Mouse (Mus musculus): Measurements from ENCODE around the gene Lad1. TPM values are rescaled to one million over a fixed set of nuclear protein-coding genes. Genes with fewer than 3 reads are reported as not detected.

Lad1 gene
- polyA plus RNA-seq, 1 experiment, result not detected

DNA sequence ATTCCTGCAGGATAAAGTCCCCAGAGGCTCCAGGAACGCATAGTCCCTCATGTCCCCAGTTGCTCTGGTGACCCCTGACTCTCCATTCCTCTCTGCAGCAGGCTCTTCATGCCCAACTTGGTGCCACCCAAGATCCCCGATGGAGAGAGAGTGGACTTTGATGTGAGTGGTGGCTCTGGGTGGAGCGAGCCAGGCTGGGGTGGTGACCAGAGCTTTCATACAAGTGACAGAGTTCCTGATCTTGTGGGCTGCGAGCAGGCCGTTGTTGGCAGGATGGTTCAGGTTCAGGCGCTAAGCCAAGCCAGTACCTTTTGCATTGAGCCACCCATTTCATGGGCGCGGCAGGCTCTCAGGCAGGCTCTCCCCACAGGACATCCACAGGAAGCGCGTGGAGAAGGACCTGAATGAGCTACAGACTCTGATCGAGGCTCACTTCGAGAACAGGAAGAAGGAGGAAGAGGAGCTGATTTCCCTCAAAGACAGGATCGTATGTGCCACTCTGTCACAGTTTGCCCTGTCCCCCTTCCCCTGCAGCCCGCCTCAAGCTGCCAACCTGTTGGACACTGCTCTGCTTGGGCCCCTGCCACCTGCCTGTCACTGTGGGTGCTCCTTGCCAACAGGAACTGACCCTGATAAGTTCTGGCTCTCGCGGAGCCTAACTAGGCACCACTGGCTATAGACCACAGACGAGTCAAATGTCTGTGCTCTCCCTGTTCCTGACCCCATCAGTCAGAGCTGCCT lies 29.4 kb downstream of the Lad1 start:
- Histone ChIP-seq H3K4me3 (ENCODE audit: insufficient read depth, low read depth, low read length) (no peak overlapping the region), H3K27ac (replicated peaks; ENCODE audit: low read depth, low read length) (no peak overlapping the region), H3K4me1 (ENCODE audit: control insufficient read depth, insufficient read depth, insufficient read length, low read length) (no peaks in the 10 kb centered on the region)

DNA sequence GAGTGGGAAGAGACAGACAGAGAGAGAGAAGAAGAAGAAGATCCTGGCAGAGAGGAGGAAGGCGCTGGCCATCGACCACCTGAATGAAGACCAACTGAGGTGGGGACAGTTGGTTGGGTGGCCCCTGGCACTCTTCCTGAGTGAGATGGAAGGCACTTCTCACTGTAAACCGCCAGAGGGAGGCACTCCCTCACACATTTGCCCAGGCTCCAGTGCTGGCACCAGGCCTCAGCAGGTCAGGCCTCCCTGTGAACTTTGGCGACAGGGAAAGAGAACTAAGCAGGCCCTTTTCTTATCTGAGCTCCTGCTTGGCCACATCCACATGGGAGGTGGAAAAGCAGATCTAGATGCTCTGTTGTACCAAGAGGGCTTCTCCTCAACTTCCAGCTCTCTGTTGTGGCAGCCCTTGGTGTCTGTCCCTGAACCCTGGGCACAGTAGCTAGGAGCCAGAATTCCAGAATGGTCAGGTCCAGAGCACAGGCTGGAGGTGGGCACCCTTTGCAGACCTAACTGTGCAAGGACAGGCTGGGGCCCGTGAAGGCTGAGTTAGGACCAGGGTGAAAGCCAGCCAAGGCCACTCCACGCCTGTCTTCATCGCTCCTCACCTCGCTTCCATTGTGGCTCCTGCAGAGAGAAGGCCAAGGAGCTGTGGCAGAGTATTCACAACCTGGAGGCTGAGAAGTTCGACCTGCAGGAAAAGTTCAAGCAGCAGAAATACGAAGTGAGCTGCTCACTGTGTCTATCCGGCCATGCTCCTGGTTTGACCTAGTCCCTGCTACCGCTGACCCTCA lies 32.5 kb downstream of the Lad1 start:
- H3K4me1 ChIP-seq (ENCODE audit: control insufficient read depth, insufficient read depth, insufficient read length, low read length), result no peaks in the 10 kb centered on the region
- no peak overlapping the region for H3K27ac ChIP-seq (replicated peaks; ENCODE audit: low read depth, low read length)

DNA sequence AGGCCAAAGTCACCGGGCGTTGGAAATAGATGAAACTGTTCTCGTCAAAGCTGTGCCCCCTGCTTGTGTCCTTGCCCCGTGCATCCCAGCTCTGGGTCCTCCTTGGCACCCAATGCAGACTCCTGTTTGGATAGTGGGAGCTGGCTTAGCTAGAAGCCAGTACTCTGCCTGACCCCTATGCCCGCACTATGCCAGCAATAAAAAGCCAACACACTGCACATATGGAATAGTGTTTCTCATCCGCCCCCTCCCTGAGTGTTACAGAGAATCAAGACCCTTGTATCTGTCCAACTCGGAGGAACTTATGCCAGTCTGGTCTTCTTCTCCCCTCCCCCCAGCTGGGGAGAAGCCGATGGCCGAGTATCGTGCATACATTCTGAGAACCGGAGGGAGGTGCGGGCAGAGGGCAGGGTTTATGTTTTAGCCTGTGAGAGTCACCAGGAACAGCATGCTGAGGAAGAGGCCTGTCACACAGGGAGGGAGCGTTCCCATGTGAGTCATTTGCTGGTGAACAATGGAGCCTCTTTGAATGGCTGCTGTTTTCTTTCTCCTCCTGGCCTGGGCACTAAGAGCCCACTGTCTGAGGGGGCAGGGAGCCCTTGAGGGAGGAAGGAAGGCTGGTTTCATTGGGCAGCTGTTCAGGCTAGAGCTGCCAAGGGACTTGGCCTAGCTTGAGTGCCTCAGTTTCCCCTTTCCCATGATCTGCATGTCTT lies 33.8 kb downstream of the Lad1 start:
- no peak overlapping the region for H3K4me3 ChIP-seq (ENCODE audit: insufficient read depth, low read depth, low read length)
- H3K27ac ChIP-seq (replicated peaks; ENCODE audit: low read depth, low read length), result no peak overlapping the region
- no peaks in the 10 kb centered on the region for H3K4me1 ChIP-seq (ENCODE audit: control insufficient read depth, insufficient read depth, insufficient read length, low read length)

More for the DNA sequence above, 32.5 kb downstream of the Lad1 start:
- H3K4me3 ChIP-seq (ENCODE audit: insufficient read depth, low read depth, low read length), result no peak overlapping the region

- H3K4me3 ChIP-seq (ENCODE audit: insufficient read depth, low read depth, low read length), result no peak overlapping the region
- H3K4me1 ChIP-seq (ENCODE audit: control insufficient read depth, insufficient read depth, insufficient read length, low read length), result no peaks in the 10 kb centered on the region
- no peak overlapping the region for H3K27ac ChIP-seq (replicated peaks; ENCODE audit: low read depth, low read length)
Measured at GRCm38 (mm10) chr1:135853200-135853599, 34.8 kb downstream of the Lad1 start.

DNA sequence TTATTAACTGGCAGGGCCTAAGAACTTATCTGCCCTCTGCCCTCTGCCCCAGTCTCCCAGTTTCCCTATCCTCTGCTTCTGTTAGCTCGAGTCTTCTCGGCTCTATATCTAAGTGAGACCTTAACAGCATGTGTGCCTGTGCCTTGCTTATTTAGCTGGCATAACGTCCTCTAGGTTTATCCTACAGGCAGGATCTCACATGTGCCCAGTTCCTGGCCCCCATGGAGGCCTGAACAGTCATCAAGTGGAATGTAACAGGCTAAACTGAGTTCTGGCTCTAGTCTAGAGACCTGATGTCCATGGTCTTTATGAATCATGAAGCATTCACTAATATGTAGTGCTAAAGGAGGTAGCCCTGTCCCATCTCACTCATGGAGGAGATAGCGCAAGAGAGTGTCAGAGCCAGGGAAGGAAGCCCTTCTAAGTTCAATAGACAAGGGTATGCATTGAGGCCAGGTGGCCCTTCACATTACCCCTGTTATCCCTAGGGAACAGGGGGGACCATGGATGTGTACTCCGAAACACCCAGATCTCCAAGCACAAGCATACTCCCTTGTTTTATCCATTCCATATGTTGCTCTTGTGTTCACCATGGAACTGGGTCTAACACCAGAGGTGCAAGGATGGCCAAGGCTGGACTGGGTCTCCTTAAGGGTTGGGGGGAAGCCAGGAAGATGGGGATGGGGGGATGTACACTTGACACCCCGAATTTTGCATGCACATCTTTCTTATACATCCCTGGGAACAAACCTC lies 36.4 kb downstream of the Lad1 start:
- no peak overlapping the region for H3K4me3 ChIP-seq (ENCODE audit: insufficient read depth, low read depth, low read length)

DNA sequence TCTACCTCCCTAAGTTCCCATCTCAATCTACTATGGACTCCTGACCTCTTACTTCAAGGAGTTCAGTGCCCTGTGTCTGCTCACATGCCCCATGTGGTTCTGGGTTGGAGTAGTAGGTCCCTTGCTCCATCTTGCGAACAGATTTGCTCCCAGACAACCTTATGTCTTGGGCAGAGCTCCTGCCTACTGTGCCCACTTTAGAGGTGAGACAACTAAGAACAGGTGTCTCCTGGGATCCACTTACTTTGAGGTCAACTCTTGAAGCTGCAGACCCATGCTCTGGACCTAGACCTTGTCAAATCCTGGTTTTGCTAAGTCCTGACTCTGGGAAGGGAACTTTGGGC lies 36.9 kb downstream of the Lad1 start:
- no peaks in the 10 kb centered on the region for H3K4me1 ChIP-seq (ENCODE audit: control insufficient read depth, insufficient read depth, insufficient read length, low read length)
- H3K27ac ChIP-seq (replicated peaks; ENCODE audit: low read depth, low read length), result no peak overlapping the region
- H3K4me3 ChIP-seq (ENCODE audit: insufficient read depth, low read depth, low read length), result no peak overlapping the region

More for the DNA sequence above, 36.4 kb downstream of the Lad1 start:
- H3K27ac ChIP-seq (replicated peaks; ENCODE audit: low read depth, low read length), result no peak overlapping the region
- no peaks in the 10 kb centered on the region for H3K4me1 ChIP-seq (ENCODE audit: control insufficient read depth, insufficient read depth, insufficient read length, low read length)

DNA sequence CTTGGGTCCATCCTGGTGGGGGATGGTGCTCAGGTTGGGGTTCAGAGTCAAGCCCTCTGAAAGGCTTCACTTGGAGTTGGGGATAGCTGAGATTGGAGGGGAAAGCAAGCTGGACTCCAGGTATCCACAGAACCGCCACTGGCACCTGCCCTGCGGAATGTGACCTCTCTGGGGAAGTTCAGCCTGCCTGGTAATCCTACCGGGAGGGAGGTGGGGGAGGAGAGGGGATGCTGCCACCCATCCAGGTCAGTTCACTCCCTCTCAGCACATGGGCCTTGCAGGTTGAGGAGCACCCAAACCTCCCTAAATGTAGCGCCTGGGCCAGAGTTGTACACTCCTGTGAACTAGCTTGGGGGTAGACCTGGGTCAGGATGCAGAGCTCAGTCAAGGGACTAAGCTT lies 37.7 kb downstream of the Lad1 start:
- H3K27ac ChIP-seq (replicated peaks; ENCODE audit: low read depth, low read length), result no peak overlapping the region
- H3K4me1 ChIP-seq (ENCODE audit: control insufficient read depth, insufficient read depth, insufficient read length, low read length), result no peaks in the 10 kb centered on the region
- no peak overlapping the region for H3K4me3 ChIP-seq (ENCODE audit: insufficient read depth, low read depth, low read length)

- H3K27ac ChIP-seq (replicated peaks; ENCODE audit: low read depth, low read length), result no peak overlapping the region
Measured at GRCm38 (mm10) chr1:135857137-135857775, 38.9 kb downstream of the Lad1 start.

GRCm38 (mm10) chr1:135858533-135858932 lies 40.1 kb downstream of the Lad1 start:
- H3K27ac ChIP-seq (replicated peaks; ENCODE audit: low read depth, low read length), result no peak overlapping the region
- H3K4me1 ChIP-seq (ENCODE audit: control insufficient read depth, insufficient read depth, insufficient read length, low read length), result no peaks in the 10 kb centered on the region
- H3K4me3 ChIP-seq (ENCODE audit: insufficient read depth, low read depth, low read length), result no peak overlapping the region

More at GRCm38 (mm10) chr1:135857137-135857775, 38.9 kb downstream of the Lad1 start:
- no peaks in the 10 kb centered on the region for H3K4me1 ChIP-seq (ENCODE audit: control insufficient read depth, insufficient read depth, insufficient read length, low read length)
- no peak overlapping the region for H3K4me3 ChIP-seq (ENCODE audit: insufficient read depth, low read depth, low read length)

DNA sequence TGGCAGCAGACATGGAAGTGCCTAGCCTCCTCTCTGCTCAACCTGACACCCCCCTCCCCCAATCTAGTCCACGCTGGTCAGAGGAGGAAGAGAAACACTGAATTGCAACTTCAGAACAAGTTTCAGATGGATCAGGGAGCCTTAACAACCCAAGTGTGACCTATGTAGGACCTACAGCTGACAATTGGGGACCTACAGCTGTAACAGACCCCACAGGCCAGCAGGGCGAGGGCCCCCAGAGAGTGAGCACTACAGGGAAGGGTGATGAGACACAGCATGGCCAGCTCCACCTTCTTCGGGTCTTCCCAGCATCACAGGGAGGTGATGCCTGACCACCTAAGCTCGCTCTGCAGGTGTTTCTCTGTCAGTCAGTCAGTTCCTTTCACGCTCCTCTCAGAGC lies 42.7 kb downstream of the Lad1 start:
- Histone ChIP-seq H3K27ac (replicated peaks; ENCODE audit: low read depth, low read length) (no peak overlapping the region), H3K4me3 (ENCODE audit: insufficient read depth, low read depth, low read length) (no peak overlapping the region), H3K4me1 (ENCODE audit: control insufficient read depth, insufficient read depth, insufficient read length, low read length) (no peaks in the 10 kb centered on the region)

GRCm38 (mm10) chr1:135861980-135862552 lies 43.7 kb downstream of the Lad1 start:
- H3K27ac ChIP-seq (replicated peaks; ENCODE audit: low read depth, low read length), result no peak overlapping the region
- no peak overlapping the region for H3K4me3 ChIP-seq (ENCODE audit: insufficient read depth, low read depth, low read length)
- H3K4me1 ChIP-seq (ENCODE audit: control insufficient read depth, insufficient read depth, insufficient read length, low read length), result no peaks in the 10 kb centered on the region

GRCm38 (mm10) chr1:135862561-135862960 lies 44.2 kb downstream of the Lad1 start:
- Histone ChIP-seq H3K4me3 (ENCODE audit: insufficient read depth, low read depth, low read length) (no peak overlapping the region), H3K27ac (replicated peaks; ENCODE audit: low read depth, low read length) (no peak overlapping the region), H3K4me1 (ENCODE audit: control insufficient read depth, insufficient read depth, insufficient read length, low read length) (no peaks in the 10 kb centered on the region)

GRCm38 (mm10) chr1:135863786-135864335 lies 45.5 kb downstream of the Lad1 start:
- Histone ChIP-seq H3K4me1 (ENCODE audit: control insufficient read depth, insufficient read depth, insufficient read length, low read length) (no peaks in the 10 kb centered on the region), H3K27ac (replicated peaks; ENCODE audit: low read depth, low read length) (no peak overlapping the region), H3K4me3 (ENCODE audit: insufficient read depth, low read depth, low read length) (no peak overlapping the region)

GRCm38 (mm10) chr1:135864830-135865229 lies 46.4 kb downstream of the Lad1 start:
- Histone ChIP-seq H3K27ac (replicated peaks; ENCODE audit: low read depth, low read length) (no peak overlapping the region), H3K4me3 (ENCODE audit: insufficient read depth, low read depth, low read length) (no peak overlapping the region), H3K4me1 (ENCODE audit: control insufficient read depth, insufficient read depth, insufficient read length, low read length) (no peaks in the 10 kb centered on the region)
